Mouse (Mus musculus): ENCODE measurements at regions not wholly inside any gene's neighbourhood (a gene's known extent, or its start where the extent isn't known, plus 50 kb on each side); places are given as distances from the start of the nearest gene placed in this dataset.
"Not testable (repeated sequence)": the region's sequence is repeated elsewhere in the genome, so short reads cannot be mapped to it uniquely, and the experiment has no call there.

DNA sequence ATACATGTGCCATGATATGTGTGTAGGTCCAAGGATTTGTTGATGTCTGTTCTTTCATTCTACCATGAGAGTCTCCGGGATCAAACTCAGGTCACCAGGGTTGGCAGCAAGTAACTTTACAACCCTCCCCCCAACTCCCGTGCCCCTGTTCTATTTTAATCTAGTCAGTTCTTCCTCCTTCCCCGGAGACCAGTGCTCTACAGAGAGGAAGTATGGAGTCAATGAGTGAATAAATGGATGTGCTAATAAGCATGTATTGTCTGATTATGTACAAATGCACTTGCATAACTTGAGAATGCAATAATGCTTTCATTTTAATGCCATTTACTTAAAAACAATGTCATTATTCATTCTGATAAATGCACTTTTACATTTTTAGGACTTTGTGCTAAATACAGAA is 79.1 kb upstream of the Tbl1xr1 start:
- WGBS, result 83% methylated on average over 3 of the region's 3 CpGs
- H3K4me3 ChIP-seq (replicated peaks; ENCODE audit: low read length), result no peak overlapping the region
- H3K36me3 ChIP-seq (ENCODE audit: control insufficient read depth, insufficient read depth), result no peaks in the 10 kb centered on the region
- no peak overlapping the region for H3K27ac ChIP-seq (ENCODE audit: low read length)
- H3K4me1 ChIP-seq (replicated peaks; ENCODE audit: control insufficient read depth, insufficient read depth, low read length), result no peaks in the 10 kb centered on the region
- no peak overlapping the region for H3K9ac ChIP-seq (replicated peaks; ENCODE audit: low read depth, low read length)
- no peaks in the 10 kb centered on the region for H3K9me3 ChIP-seq (ENCODE audit: control insufficient read depth, low read length)
- ATAC-seq, result no peak
- no peak overlapping the region for H3K4me2 ChIP-seq (ENCODE audit: low read length)
- no peaks in the 10 kb centered on the region for H3K27me3 ChIP-seq (replicated peaks; ENCODE audit: control insufficient read depth, insufficient read depth, low read length)

DNA sequence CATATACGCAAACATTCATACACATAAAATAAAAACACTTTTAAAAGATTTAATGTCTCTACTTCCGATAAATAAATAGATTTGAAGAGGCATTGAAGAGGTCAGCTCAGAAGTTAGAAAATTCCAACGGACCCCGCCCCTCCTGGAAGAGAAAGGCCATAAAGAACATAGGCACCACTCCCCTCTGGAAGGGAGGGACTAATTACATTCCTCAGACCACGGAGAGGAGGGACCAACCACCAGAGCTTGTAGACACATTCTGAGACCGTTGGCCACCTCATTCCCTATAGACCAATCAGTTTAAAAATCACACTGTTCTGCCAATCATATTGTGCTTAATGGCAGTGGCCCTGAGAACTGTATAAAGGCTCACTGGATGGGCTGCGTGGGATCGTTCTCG is 71.0 kb upstream of the Tbl1xr1 start:
- Histone ChIP-seq H3K4me2 (ENCODE audit: low read length) (no peak overlapping the region), H3K27me3 (replicated peaks; ENCODE audit: control insufficient read depth, insufficient read depth, low read length) (no peaks in the 10 kb centered on the region), H3K9ac (replicated peaks; ENCODE audit: low read depth, low read length) (no peak overlapping the region), H3K4me3 (replicated peaks; ENCODE audit: low read length) (no peak overlapping the region), H3K4me1 (replicated peaks; ENCODE audit: control insufficient read depth, insufficient read depth, low read length) (no peaks in the 10 kb centered on the region), H3K9me3 (ENCODE audit: control insufficient read depth, low read length) (no peaks in the 10 kb centered on the region), H3K27ac (ENCODE audit: low read length) (no peak overlapping the region), H3K36me3 (ENCODE audit: control insufficient read depth, insufficient read depth) (no peaks in the 10 kb centered on the region)
- ATAC-seq, result no peak
- WGBS, result 83% methylated on average over 9 of the region's 9 CpGs

DNA sequence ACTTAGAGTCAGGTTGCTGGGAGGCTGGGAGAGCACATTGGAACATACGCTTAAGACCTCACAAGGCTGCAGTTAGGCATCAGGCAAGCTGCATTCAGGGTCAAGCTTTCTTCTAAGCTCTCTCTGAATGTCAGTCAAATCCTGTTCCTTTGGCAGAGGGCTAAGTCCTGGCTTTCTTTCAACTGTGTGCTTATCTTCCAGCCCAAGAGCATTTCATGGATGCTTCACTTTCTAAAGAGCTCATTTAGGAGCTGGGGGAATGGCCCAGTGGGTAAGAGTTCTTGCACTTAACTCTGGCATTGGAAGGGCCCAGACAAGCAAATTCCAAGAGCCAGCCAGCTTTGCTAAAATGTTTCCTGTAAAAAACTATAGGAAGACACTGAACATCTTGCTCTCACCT is 70.3 kb upstream of the Tbl1xr1 start:
- H3K4me1 ChIP-seq (replicated peaks; ENCODE audit: control insufficient read depth, insufficient read depth, low read length), result no peaks in the 10 kb centered on the region
- no peak overlapping the region for H3K27ac ChIP-seq (ENCODE audit: low read length)
- H3K9me3 ChIP-seq (ENCODE audit: control insufficient read depth, low read length), result no peaks in the 10 kb centered on the region
- WGBS, result 55% methylated on average over 1 of the region's 1 CpGs
- no peak overlapping the region for H3K4me3 ChIP-seq (replicated peaks; ENCODE audit: low read length)
- no peak overlapping the region for H3K9ac ChIP-seq (replicated peaks; ENCODE audit: low read depth, low read length)
- no peak for ATAC-seq
- no peaks in the 10 kb centered on the region for H3K36me3 ChIP-seq (ENCODE audit: control insufficient read depth, insufficient read depth)
- H3K27me3 ChIP-seq (replicated peaks; ENCODE audit: control insufficient read depth, insufficient read depth, low read length), result no peaks in the 10 kb centered on the region
- H3K4me2 ChIP-seq (ENCODE audit: low read length), result no peak overlapping the region

DNA sequence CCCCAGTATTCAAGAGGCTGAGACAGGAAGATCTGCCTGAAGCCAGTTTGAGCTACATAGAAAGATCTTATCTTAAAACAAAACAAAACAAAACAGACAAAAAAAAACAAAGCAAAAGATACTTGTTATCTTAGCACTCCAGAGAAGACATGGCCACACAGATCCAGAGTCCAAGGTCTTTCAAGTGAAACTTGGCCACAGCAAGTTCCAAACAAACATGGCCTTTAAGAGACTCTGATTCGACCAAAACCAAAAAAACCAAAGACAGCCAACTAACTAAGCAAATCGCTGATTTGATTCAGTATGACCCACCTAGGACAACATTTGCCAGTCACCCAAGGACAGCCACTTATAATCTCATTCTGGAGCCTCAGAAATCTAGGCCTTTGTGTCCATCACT is 69.8 kb upstream of the Tbl1xr1 start:
- Histone ChIP-seq H3K4me2 (ENCODE audit: low read length) (no peak overlapping the region), H3K27me3 (replicated peaks; ENCODE audit: control insufficient read depth, insufficient read depth, low read length) (no peaks in the 10 kb centered on the region), H3K9me3 (ENCODE audit: control insufficient read depth, low read length) (no peaks in the 10 kb centered on the region), H3K4me1 (replicated peaks; ENCODE audit: control insufficient read depth, insufficient read depth, low read length) (no peaks in the 10 kb centered on the region), H3K27ac (ENCODE audit: low read length) (no peak overlapping the region), H3K36me3 (ENCODE audit: control insufficient read depth, insufficient read depth) (no peaks in the 10 kb centered on the region), H3K9ac (replicated peaks; ENCODE audit: low read depth, low read length) (no peak overlapping the region), H3K4me3 (replicated peaks; ENCODE audit: low read length) (no peak overlapping the region)
- ATAC-seq, result no peak
- 93% methylated on average over 2 of the region's 2 CpGs for WGBS

DNA sequence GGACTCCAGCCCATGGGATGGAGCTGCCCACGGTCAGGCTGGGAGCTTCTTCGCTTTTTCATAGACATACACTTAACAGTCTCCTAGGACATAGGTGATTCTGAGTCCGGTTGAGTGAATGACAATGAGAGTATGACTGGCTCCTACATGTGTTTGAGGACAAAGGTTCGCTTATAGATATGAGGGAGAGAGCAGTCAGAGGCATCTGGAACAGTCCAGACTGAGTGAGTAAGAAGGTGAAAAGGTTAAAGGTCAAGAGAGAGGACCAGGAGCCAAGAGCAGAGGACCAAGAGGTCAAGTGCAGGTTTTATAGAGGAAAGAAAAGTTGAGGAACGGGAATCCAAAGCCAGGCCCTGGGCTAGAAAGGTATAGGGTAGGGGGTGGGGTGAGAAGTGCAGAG is 68.7 kb upstream of the Tbl1xr1 start:
- H3K9me3 ChIP-seq (ENCODE audit: control insufficient read depth, low read length), result no peaks in the 10 kb centered on the region
- H3K27me3 ChIP-seq (replicated peaks; ENCODE audit: control insufficient read depth, insufficient read depth, low read length), result no peaks in the 10 kb centered on the region
- H3K4me2 ChIP-seq (ENCODE audit: low read length), result no peak overlapping the region
- H3K4me3 ChIP-seq (replicated peaks; ENCODE audit: low read length), result no peak overlapping the region
- H3K36me3 ChIP-seq (ENCODE audit: control insufficient read depth, insufficient read depth), result no peaks in the 10 kb centered on the region
- H3K9ac ChIP-seq (replicated peaks; ENCODE audit: low read depth, low read length), result no peak overlapping the region
- WGBS, result 89% methylated on average over 5 of the region's 5 CpGs
- no peak for ATAC-seq
- H3K27ac ChIP-seq (ENCODE audit: low read length), result no peak overlapping the region
- H3K4me1 ChIP-seq (replicated peaks; ENCODE audit: control insufficient read depth, insufficient read depth, low read length), result no peaks in the 10 kb centered on the region

DNA sequence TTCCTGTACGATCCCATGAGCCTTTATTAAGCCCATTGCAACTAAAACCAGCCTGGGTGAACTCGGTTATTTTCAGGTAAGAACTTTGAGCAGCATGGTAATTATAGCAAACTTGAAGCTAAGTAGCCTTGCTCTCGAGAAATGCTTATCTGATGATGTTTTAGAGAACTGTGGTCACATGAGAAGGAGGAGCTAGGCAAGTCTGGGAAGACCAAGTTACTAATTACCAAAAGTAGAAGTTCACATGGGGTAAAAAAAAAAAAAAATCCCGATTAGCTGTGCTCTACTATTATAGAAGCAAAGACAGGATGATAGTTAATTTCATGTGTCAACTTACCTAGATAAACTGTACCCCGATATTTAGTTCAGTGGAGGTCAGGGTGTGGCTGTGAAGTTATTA is 68.0 kb upstream of the Tbl1xr1 start:
- Histone ChIP-seq H3K27ac (ENCODE audit: low read length) (no peak overlapping the region), H3K36me3 (ENCODE audit: control insufficient read depth, insufficient read depth) (no peaks in the 10 kb centered on the region), H3K27me3 (replicated peaks; ENCODE audit: control insufficient read depth, insufficient read depth, low read length) (no peaks in the 10 kb centered on the region), H3K4me2 (ENCODE audit: low read length) (no peak overlapping the region), H3K4me1 (replicated peaks; ENCODE audit: control insufficient read depth, insufficient read depth, low read length) (no peaks in the 10 kb centered on the region), H3K4me3 (replicated peaks; ENCODE audit: low read length) (no peak overlapping the region), H3K9ac (replicated peaks; ENCODE audit: low read depth, low read length) (no peak overlapping the region), H3K9me3 (ENCODE audit: control insufficient read depth, low read length) (no peaks in the 10 kb centered on the region)
- WGBS, result 88% methylated on average over 5 of the region's 5 CpGs
- no peak for ATAC-seq

DNA sequence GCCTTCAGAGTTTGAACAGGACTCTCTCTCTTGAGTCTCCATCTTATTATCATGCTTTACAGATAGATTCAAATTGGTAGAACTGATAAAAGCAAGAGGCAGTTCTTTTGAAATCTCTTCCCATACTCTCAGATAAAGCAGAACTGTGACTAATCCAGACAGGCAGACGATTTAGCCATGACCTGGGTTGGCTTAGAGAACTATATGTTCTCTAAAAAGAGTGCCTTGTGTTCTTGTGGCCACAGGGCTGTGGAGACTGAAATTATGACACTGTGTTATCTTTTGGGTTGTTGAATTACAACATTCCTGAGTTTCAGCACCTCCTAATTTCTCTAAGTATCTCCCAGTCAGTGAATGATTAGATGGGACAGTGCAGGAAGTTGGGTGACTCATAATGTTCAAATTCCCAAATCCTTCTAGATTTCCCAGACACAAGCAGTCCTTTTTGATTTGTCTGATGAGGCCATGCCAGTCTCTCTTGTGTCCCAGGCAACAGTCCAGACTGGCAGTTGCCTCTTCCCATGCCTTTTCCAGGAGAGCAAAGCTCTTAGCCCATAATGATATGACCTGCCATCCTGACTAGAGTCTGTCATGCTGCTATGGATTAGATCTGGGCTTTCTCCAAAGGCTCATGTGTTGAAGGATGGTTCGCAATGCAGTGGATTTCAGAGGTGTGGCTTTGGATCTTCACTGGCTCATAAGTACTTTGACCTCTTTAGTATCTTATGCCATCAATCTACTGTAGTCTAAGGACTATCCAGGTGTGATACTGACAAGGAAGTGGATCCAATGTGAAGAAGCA is 66.4 kb upstream of the Tbl1xr1 start:
- Histone ChIP-seq H3K27me3 (replicated peaks; ENCODE audit: control insufficient read depth, insufficient read depth, low read length) (no peaks in the 10 kb centered on the region), H3K27ac (ENCODE audit: low read length) (no peak overlapping the region), H3K4me1 (replicated peaks; ENCODE audit: control insufficient read depth, insufficient read depth, low read length) (no peaks in the 10 kb centered on the region), H3K4me2 (ENCODE audit: low read length) (no peak overlapping the region), H3K9me3 (ENCODE audit: control insufficient read depth, low read length) (no peaks in the 10 kb centered on the region), H3K4me3 (replicated peaks; ENCODE audit: low read length) (no peak overlapping the region), H3K36me3 (ENCODE audit: control insufficient read depth, insufficient read depth) (no peaks in the 10 kb centered on the region), H3K9ac (replicated peaks; ENCODE audit: low read depth, low read length) (no peak overlapping the region)
- ATAC-seq, result no peak
- 90% methylated on average over 2 of the region's 2 CpGs for WGBS

DNA sequence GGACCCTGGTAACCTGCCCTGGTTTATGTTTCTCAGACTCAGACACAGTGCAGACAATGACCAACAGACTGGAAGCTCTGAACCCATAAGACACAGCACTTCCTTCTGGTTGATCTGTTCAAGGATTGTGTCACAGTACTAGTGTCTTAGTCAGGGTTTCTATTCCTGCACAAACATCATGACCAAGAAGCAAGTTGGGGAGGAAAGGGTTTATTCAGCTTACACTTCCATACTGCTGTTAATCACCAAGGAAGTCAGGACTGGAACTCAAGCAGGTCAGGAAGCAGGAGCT is 65.8 kb upstream of the Tbl1xr1 start:
- not testable (repeated sequence) for ATAC-seq; H3K9me3 ChIP-seq (ENCODE audit: control insufficient read depth, low read length)

DNA sequence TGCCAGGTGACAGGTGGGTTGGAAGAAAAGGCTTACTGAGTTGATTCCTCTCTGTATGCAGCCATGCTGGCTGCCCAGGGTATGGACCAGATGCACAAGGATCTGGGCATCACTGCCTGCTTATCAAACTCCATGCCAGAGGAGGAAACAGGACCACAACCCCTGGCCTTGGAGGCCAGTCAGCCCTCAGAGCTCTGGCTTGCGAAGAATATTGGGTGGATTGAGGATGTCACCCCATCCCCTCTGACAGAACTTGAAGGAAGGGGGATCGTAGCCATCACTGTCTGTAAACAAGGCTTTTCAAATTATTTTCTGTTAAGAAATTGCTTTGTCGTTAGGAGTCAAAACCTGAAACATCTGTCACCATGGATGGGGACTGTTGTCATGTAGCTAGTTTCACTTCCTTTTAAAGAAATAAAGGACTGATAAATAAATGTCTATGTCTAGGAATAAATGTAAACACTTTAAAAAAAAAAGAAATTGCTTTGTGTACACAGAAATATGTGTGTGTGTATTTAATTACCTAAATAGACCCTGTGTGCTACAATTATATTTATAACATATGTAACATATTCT is 55.0 kb upstream of the Tbl1xr1 start:
- Histone ChIP-seq H3K4me2 (ENCODE audit: low read length) (no peak overlapping the region), H3K4me1 (replicated peaks; ENCODE audit: control insufficient read depth, insufficient read depth, low read length) (no peaks in the 10 kb centered on the region), H3K4me3 (replicated peaks; ENCODE audit: low read length) (no peak overlapping the region), H3K27ac (ENCODE audit: low read length) (no peak overlapping the region), H3K9ac (replicated peaks; ENCODE audit: low read depth, low read length) (no peak overlapping the region), H3K36me3 (ENCODE audit: control insufficient read depth, insufficient read depth) (no peaks in the 10 kb centered on the region), H3K9me3 (ENCODE audit: control insufficient read depth, low read length) (no peaks in the 10 kb centered on the region), H3K27me3 (replicated peaks; ENCODE audit: control insufficient read depth, insufficient read depth, low read length) (no peaks in the 10 kb centered on the region)
- WGBS, result 88% methylated on average over 3 of the region's 3 CpGs
- no peak for ATAC-seq

More for the DNA sequence above, 65.8 kb upstream of the Tbl1xr1 start:
- H3K4me3 ChIP-seq (replicated peaks; ENCODE audit: low read length); H3K4me1 ChIP-seq (replicated peaks; ENCODE audit: control insufficient read depth, insufficient read depth, low read length); H3K27me3 ChIP-seq (replicated peaks; ENCODE audit: control insufficient read depth, insufficient read depth, low read length); H3K27ac ChIP-seq (ENCODE audit: low read length); H3K36me3 ChIP-seq (ENCODE audit: control insufficient read depth, insufficient read depth); H3K4me2 ChIP-seq (ENCODE audit: low read length); H3K9ac ChIP-seq (replicated peaks; ENCODE audit: low read depth, low read length): not testable (repeated sequence)

DNA sequence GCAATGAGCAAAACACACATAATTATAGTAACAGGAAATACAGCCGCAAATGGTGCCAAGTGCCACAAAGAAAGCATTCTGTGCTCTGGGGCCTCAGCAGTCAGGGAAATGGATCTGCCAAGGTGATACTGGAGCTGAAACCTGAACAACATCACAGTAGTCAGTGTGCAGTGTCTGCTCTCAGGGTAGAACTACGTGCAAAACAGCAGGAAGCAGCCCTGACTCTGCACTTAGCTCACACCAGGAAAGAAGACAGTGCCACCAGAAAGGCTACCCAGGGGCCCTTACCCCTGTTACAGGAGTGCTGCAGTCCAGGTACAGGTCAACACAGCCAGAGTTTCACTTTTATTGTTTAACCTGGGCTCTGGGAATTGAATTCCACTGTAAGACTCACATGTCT is 54.0 kb upstream of the Tbl1xr1 start:
- Histone ChIP-seq H3K27me3 (replicated peaks; ENCODE audit: control insufficient read depth, insufficient read depth, low read length) (no peaks in the 10 kb centered on the region), H3K27ac (ENCODE audit: low read length) (no peak overlapping the region), H3K4me1 (replicated peaks; ENCODE audit: control insufficient read depth, insufficient read depth, low read length) (no peaks in the 10 kb centered on the region), H3K9ac (replicated peaks; ENCODE audit: low read depth, low read length) (no peak overlapping the region), H3K4me3 (replicated peaks; ENCODE audit: low read length) (no peak overlapping the region), H3K9me3 (ENCODE audit: control insufficient read depth, low read length) (no peaks in the 10 kb centered on the region), H3K36me3 (ENCODE audit: control insufficient read depth, insufficient read depth) (no peaks in the 10 kb centered on the region), H3K4me2 (ENCODE audit: low read length) (no peak overlapping the region)
- 68% methylated on average over 2 of the region's 2 CpGs for WGBS
- no peak for ATAC-seq
